Mouse (Mus musculus) cerebellum, adult 9-11 months (tissue): ENCODE data around the gene Hdac11.
"Not testable (repeated sequence)": the region's sequence is repeated elsewhere in the genome, so short reads cannot be mapped to it uniquely, and the experiment has no call there.

Experiments used
- DNase-seq: peaks from one replicate; pipeline ENCODE4 v3.0.0; 2022

The Hdac11 gene

DNA sequence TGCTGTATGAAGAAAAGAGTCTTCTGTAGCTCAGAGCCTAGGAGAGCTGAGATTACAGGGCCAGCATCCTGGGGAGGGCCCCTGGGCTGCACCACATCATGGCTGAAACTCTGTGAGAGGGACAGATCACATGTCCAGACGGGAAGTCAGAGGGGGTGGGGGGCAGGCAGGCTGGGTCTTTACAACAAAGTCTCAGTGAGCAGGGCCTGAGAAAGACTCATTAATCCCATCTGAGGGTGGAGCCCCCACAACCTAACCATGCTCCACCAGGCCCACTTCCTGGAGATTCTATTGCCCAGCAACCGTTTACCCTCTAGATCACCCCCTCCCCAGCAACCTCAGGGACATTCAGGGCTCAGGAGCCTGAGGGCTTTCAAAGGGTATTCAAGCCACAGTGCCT lies 53.3 kb downstream of the Hdac11 start:
- no peak for DNase-seq

GRCm38 (mm10) chr6:91210852-91211251 lies 54.4 kb downstream of the Hdac11 start:
- no peak for DNase-seq

DNA sequence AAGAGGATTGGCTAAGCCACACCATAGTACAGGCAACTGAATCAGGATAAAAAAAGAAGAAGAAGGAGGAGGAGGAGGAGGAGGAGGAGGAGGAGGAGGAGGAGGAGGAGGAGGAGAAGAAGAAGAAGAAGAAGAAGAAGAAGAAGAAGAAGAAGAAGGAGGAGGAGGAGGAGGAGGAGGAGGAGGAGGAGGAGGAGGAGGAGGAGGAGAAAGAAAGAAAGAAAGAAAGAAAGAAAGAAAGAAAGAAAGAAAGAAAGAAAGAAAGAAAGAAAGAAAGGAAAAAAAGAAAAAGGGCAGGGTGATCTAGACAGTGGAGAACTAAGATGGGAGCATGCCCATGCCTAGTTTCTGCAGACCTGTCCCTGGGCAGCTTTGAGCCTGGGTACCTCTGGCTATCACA lies 55.7 kb downstream of the Hdac11 start, which contains the start of gene Fbln2:
TSS of gene Fbln2 (plus strand) at position 301 of the 400 bp plus-strand sequence.
- DNase-seq: not testable (repeated sequence)

- DNase-seq: no peak
These were observed 56.1 kb downstream of the Hdac11 start for GRCm38 (mm10) chr6:91212571-91212970.

DNA sequence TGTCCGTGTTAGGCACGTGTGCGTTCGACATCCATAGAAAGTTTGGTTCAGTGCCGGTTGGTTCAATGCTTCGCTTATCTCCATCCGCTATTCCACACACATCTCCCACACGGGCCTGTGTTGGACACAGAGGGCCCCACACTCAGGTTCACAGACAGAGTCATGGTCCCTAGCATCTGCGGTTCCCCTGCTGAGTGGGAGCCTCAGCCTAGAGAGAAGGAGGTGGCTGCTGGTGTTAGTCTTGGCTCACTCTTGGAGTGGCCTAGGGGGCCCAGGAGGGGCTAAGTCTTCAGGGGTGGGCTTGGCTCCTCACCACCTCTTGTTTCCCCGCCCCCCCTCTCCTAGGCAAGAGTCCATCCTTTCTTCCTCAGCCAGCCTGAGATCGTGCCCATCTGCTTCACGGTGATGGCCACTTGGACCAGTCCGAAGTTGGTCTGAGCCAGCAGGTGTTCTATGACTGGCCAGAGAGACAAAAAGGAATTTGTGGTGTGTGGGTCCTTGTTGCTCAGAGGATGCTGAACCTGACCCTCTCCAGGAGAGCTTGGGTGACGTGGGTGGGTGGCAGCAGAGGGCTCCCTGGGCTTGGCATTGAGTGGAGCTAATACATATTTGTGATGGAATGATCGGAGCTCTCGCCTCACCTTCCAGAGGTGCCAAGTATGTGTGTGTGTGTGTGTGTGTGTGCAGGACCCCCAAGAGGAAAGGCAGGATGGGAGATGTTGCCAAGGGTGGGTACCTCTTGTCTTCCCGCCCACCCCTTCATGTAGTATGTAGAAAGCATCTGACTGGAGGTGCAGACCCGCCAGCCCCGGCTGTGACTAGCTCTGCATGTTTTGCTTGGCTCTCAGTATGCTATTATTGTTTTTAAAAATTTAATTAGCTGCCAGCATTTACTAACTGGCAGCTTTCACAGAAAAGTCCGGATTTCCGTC lies 57.1 kb downstream of the Hdac11 start:
- no peak for DNase-seq

- DNase-seq: no peak
These were observed 59.0 kb downstream of the Hdac11 start for GRCm38 (mm10) chr6:91215454-91215853.

DNA sequence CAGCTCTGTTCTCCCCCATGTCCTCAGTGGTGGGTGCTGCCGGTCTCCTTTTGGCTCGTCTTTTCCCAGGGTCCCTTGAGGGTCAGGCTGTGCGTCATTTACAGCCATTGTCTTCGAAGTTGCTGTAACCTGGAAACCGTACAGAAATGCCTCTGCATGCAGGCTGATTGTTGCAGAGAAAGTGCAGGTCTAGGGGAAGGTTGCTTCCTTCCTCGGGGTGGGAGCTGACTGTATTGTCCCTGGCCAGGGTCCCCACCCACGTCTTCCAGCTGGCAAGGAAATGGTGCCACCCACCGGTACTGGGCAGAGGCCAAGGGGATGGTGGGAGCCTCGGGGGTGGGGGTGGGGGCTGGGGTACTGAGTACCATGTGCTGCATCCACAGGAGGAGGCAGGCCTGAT lies 62.0 kb downstream of the Hdac11 start:
- DNase-seq: no peak

DNA sequence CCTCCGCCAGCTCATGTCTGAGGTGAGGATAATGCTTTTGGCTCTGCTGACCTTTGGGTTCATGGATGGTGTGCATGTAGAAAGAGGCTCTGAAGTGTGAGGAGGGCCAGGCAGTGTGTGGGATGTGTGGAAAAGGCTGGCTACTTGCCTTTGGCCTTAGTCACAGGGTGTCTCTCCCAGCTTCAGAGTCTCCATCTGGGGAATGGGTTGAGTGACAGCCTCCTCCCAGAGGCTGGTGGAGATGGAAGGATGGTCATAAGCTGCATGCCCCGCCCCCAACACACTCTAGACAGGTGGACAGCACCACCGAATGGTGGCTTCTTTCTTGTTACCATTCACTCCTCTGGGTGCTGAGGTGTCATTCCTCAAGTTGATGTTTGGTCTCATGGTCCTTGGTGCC lies 62.4 kb downstream of the Hdac11 start:
- DNase-seq: no peak

DNA sequence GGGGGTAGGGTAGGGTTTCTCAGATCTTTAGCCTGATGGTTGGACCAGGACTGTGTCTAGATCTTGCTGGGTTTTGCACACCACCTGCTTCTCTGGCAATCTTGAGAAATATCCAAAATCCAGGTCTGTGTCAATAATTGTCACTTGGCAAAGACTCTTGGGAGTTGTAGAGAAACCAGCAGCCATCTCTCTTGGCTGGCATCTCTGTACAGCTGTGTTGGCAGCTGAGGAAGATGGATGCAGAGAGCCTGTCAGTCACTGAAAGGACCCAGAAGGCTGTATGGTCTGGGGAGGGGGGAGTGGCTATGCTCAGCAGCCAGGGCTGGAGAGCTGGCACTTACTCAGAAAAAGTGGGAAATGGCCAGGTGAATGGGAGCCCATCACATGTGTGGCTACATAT lies 63.6 kb downstream of the Hdac11 start:
- DNase-seq: no peak

- no peak for DNase-seq
These were observed 64.6 kb downstream of the Hdac11 start for GRCm38 (mm10) chr6:91221094-91221493.

DNA sequence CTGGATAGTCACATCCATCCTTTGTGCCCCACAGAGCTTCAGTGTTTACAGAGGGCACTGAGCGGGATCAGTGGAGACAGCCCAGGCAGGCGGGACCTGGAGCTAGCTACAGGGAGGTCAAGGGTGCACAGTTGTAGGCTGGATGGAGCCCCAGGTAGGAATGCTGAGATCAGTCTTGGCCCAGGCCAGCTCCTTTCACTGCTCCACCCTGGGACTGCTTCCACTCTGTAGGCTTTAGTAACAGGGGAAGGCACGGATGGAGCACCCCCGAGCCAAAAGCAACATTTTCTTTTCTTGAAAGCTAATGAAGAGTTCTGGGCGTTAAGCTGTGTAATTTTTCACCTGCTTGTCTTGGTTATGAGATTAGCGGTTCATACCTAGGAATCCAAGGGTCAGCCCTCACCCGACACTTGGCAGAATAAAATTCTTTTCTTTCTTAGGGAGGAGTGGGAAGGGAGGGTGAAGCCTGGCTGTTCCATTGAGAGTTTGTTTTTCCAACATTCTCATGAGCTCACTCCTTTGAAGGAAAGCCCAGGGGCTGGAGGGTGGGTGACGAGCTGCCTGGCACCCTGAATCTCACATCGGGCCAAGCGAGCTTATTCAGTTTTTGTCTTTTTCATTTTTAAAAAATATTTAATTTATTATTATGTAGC lies 66.4 kb downstream of the Hdac11 start:
- DNase-seq: no peak
